Mouse (Mus musculus): ENCODE results near the gene Igf1r.

DNA sequence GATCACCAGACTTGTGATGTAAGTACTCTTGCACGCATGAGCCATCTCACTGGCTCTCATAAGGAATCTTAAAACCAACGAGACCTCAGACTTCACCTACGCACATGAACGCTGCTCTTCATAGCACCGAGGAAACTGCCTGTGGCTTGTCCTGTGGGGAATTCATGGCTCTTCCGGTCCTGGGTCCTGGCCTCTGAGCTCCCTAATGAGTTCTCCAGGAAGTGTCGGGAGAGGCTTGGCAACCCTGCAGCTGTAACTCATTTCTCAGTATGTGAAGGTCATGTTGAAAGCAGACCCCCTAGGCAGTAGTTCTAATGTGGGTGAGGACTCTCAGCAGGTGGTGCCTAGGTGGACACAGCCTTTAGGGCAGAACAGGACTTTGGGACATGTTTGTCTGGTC is 229.4 kb downstream of the Igf1r start:
- TF ChIP-seq CTCF (IDR thresholded peaks at IDR 0.05) (no peak), EP300 (IDR thresholded peaks at IDR 0.05) (no peak)
